Mouse (Mus musculus) Muller cell, postnatal 12 days (primary cell): ENCODE data around the gene Cmbl.
A peak's percentile ranks its signal among the peaks of the same experiment; 100 is the strongest.

Source experiments
- DNase-seq: peaks from one replicate; pipeline ENCODE4 v3.0.0-alpha.2; 2015; ENCODE audit errors: inconsistent ontology term

The Cmbl gene

DNA sequence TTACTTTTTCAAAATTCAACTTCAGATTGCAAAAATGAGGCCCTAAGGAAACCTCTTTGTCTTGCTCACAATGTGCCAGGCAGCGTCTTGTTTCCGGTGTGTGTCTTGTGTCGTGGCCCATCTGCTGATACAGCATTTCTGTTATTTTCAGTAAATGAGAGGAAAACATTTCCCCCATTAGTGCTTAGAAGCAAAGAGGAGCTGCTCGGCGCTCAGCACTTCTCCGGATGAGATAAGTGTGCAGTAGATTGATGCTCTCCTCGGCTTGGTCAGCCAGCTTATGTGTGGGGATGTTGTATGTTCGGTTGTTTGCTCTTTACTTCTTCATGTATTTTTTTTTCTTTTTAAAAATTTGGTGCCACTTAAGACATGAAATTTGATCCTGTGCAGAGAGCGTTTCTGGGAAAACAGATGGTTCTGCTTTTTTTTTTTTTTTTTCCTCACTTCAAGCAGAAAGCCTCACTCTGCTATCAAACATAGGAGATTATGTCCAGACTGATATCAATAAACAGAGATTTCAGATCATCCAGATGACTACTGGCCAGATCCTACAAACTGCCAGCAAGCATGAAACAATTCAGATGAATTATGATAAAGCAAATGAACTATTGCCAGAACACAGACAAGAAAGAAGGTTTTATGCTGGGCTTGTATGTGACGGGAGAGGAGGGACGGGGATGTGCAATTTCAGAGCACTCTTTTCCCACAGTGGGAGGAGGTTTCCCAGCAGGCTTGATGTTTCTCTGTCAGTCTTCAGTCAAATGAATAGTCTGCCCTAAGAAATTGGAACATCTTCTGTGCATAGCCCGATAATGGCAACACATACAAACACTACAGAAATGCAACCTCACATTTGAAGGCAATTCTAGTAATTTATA is 62.3 kb downstream of the Cmbl start:
- peak; percentile 20 for DNase-seq

DNA sequence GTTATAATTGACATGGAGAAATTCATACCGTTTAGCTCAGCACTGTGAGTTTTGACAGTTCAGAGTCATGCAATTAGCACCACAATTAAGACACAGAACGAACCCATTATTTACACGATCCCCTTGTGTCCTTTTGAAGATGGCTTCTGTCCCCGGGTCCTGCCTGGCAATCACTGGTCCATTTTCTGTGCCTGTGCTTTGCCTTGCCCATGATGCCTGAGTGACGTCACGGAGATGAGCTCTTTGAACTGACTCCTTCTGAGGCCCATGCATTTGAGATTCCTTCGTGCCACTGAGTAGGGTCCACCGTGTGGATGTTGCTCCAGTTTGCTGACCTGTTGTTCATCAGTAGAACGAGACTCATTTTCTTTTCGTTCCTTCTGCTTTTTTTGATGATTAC is 63.0 kb downstream of the Cmbl start:
- DNase-seq: no peak

DNA sequence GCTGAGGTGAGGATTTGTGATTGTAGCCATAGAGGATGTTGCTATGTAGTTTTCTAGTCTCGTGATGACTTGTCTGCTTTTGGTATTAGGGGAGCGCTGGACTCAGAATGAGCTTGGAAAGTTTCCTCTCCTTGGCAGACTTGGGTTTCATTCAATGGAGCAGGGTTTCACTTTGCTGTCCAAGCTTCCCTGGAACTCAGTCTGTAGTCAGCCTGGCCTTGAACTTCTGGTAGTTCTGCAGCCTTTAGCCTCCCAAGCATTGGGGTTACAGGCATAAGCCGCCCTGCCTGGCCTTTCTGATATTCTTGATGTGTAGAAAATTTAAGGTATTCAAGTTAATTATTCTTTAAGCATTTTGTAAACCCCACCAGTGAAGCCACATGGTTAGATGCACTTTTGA is 64.4 kb downstream of the Cmbl start:
- no peak for DNase-seq

- no peak for DNase-seq
Observed at GRCm38 (mm10) chr15:31631396-31631858, 66.2 kb downstream of the Cmbl start.

DNA sequence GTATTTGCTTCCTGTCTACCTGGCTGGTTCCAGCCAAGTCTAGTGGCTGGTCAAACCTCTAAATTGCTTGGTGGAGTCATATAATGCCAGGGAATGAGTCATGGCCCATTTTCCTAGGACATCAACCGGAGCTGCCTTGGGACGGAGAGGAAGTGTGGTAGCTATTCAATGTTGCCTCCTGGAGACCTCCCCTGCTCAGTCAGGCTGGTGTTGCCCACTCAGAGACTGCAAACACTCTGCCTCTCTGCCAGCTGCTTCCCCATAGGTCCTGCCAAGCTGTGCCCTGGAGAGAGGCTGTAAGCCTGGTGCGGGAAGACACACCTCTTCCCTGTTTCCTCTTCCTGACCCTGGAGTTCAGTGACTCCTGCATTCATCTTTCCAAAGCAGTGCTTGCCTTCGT is 67.3 kb downstream of the Cmbl start:
- DNase-seq: no peak

DNA sequence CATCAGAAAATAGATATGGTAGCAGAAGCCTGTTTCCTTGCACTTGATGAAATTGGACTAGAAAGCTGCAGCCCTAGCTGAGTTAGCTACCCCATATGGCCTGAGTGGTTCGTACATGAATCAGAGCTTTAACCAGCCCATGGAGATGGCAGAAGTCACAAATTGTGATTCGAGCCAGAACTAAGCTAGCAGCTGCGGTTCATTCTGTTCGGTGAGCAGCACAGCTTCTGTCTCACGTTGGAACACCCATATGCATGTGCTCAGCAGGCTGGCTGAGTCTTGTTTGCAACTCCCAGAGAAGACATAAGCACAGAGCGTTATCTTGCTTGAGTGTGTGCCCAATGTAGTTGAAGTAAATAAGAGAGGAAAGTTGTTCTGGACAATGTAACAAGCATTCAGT is 69.4 kb downstream of the Cmbl start:
- DNase-seq: no peak

GRCm38 (mm10) chr15:31636091-31636595 is 71.0 kb downstream of the Cmbl start:
- DNase-seq: no peak
